Mouse (Mus musculus) neural tube, embryonic 11.5 days (tissue): ENCODE measurements at regions not wholly inside any gene's neighbourhood (a gene's known extent, or its start where the extent isn't known, plus 50 kb on each side); places are given as distances from the start of the nearest gene placed in this dataset.

ENCODE experiments used
- ATAC-seq: fragments of 200-750 bp; cut with Nextera tagmentation; 2 replicates; pipeline ENCODE4 v1.8.0; 2017; ENCODE audit warnings: moderate number of reproducible peaks, mild to moderate bottlenecking, moderate TSS enrichment, moderate library complexity; ENCODE audit not compliant: insufficient read depth, low FRiP score, low TSS enrichment
- DNase-seq: peaks from one replicate; pipeline ENCODE4 v3.0.0-alpha.2; 2015; ENCODE audit warnings: low spot score
- H3K27ac ChIP-seq: fragments of 300-500 bp; sonication (generic); 2 replicates; pipeline ENCODE4 v1.5.1; 2014; ENCODE audit warnings: low read depth, mild to moderate bottlenecking, low read length
- H3K27me3 ChIP-seq: fragments of 300-500 bp; sonication (generic); 2 replicates; pipeline ENCODE4 v1.6.1; 2014; ENCODE audit warnings: mild to moderate bottlenecking, low read length, mixed read lengths; ENCODE audit not compliant: control insufficient read depth, insufficient read depth
- H3K36me3 ChIP-seq: fragments of 300-500 bp; sonication (generic); 2 replicates; pipeline ENCODE4 v1.6.1; 2014; ENCODE audit warnings: mild to moderate bottlenecking, low read length, moderate library complexity, mixed read lengths; ENCODE audit not compliant: control insufficient read depth, insufficient read depth
- H3K4me1 ChIP-seq: fragments of 300-500 bp; sonication (generic); 2 replicates; pipeline ENCODE4 v1.6.1; 2014; ENCODE audit warnings: low read length, mixed read lengths; ENCODE audit not compliant: control insufficient read depth, insufficient read depth
- H3K4me2 ChIP-seq: fragments of 300-500 bp; sonication (generic); 2 replicates; pipeline ENCODE4 v1.6.1; 2014; ENCODE audit warnings: low read depth, mild to moderate bottlenecking, moderate library complexity
- H3K4me3 ChIP-seq: fragments of 300-500 bp; sonication (generic); 2 replicates; pipeline ENCODE4 v1.5.1; 2014; ENCODE audit warnings: low read depth, low read length
- H3K9ac ChIP-seq: fragments of 300-500 bp; sonication (generic); 2 replicates; pipeline ENCODE4 v1.6.1; 2014; ENCODE audit warnings: mild to moderate bottlenecking, low read length
- H3K9me3 ChIP-seq: fragments of 300-500 bp; sonication (generic); 2 replicates; pipeline ENCODE4 v1.6.1; 2016; ENCODE audit warnings: low read length; ENCODE audit not compliant: control insufficient read depth
- whole genome bisulfite sequencing: fragments of 180-500 bp; shearing (Covaris S2); extraction: QIAGEN DNeasy Blood & Tissue Kit; methylation state at CpG from one replicate; pipeline ENCODE4 v1.1.7; 2014; 5-methylcytosine and 5-hydroxymethylcytosine counted together

GRCm38 (mm10) chr15:44035900-44036299 lies 3901.7 kb downstream of the 9330182O14Rik start:
- H3K27ac ChIP-seq: no peak overlapping the region
- no peaks in the 10 kb centered on the region for H3K4me1 ChIP-seq
- H3K36me3 ChIP-seq: no peaks in the 10 kb centered on the region
- no peak overlapping the region for H3K9ac ChIP-seq
- no peak overlapping the region for H3K4me3 ChIP-seq
- H3K27me3 ChIP-seq: no peaks in the 10 kb centered on the region
- H3K9me3 ChIP-seq: no peaks in the 10 kb centered on the region
- H3K4me2 ChIP-seq: no peak overlapping the region
- DNase-seq (no peak), ATAC-seq (no peak)

- H3K9me3 ChIP-seq: no peaks in the 10 kb centered on the region
- DNase-seq: no peak
- no peak overlapping the region for H3K9ac ChIP-seq
- no peaks in the 10 kb centered on the region for H3K36me3 ChIP-seq
- no peaks in the 10 kb centered on the region for H3K4me1 ChIP-seq
- H3K4me2 ChIP-seq: no peak overlapping the region
- ATAC-seq: no peak
- H3K4me3 ChIP-seq: no peak overlapping the region
- no peaks in the 10 kb centered on the region for H3K27me3 ChIP-seq
- no peak overlapping the region for H3K27ac ChIP-seq
Measured at GRCm38 (mm10) chr15:44037893-44038292, 3903.7 kb downstream of the 9330182O14Rik start.

GRCm38 (mm10) chr15:44050565-44051274 lies 3916.6 kb downstream of the 9330182O14Rik start:
- no peak for ATAC-seq

GRCm38 (mm10) chr15:44064855-44065254 lies 3930.7 kb downstream of the 9330182O14Rik start:
- ATAC-seq (no peak), DNase-seq (no peak)
- Histone ChIP-seq H3K4me2 (no peak overlapping the region), H3K9me3 (no peaks in the 10 kb centered on the region), H3K4me1 (no peaks in the 10 kb centered on the region), H3K27ac (no peak overlapping the region), H3K9ac (no peak overlapping the region), H3K27me3 (no peaks in the 10 kb centered on the region), H3K4me3 (no peak overlapping the region), H3K36me3 (no peaks in the 10 kb centered on the region)
- WGBS: 86% methylated on average over 2 of the region's 2 CpGs

More at GRCm38 (mm10) chr15:44050565-44051274, 3916.6 kb downstream of the 9330182O14Rik start:
- Histone ChIP-seq H3K4me3 (no peak overlapping the region), H3K9ac (no peak overlapping the region), H3K4me1 (no peaks in the 10 kb centered on the region), H3K9me3 (no peaks in the 10 kb centered on the region), H3K27me3 (no peaks in the 10 kb centered on the region), H3K27ac (no peak overlapping the region), H3K4me2 (no peak overlapping the region), H3K36me3 (no peaks in the 10 kb centered on the region)
- 77% methylated on average over 1 of the region's 1 CpGs for WGBS
- DNase-seq: no peak

- H3K4me3 ChIP-seq: no peak overlapping the region
- no peak overlapping the region for H3K9ac ChIP-seq
- no peaks in the 10 kb centered on the region for H3K36me3 ChIP-seq
- DNase-seq (no peak), ATAC-seq (no peak)
- no peaks in the 10 kb centered on the region for H3K27me3 ChIP-seq
- no peaks in the 10 kb centered on the region for H3K9me3 ChIP-seq
- WGBS: 81% methylated on average over 1 of the region's 1 CpGs
- H3K4me2 ChIP-seq: no peak overlapping the region
- no peak overlapping the region for H3K27ac ChIP-seq
- H3K4me1 ChIP-seq: no peaks in the 10 kb centered on the region
Measured at GRCm38 (mm10) chr15:44083680-44084079, 3949.5 kb downstream of the 9330182O14Rik start.

DNA sequence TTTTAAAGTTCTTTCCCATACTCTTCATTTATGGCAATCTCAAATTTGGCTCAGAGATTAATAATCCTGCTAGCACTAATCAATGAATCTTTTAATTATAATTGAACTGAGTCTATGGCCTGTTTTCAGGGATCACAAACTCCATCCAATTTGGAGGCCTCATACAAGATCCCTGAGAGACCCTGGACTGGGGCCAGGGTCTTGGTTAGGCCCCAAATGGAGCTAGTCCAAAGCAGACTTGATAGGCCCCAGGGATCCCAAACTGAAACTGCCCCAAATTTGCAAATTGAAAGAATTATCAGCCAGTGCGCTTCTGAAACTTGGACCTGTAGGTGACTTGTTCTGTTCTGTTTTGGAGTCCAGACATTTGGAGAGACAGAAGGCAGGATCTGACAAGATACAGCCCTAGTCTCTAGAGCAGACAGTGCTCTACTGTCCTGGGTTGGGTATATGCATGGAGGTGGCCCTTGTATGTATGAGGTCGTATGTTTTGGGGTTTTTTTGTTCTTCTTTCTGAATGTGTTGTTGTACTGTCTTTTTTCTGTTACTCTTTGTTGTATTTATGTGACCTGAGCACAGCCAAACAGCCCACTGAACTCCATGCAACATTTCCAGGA lies 3978.3 kb downstream of the 9330182O14Rik start:
- H3K27ac ChIP-seq: no peak overlapping the region
- no peaks in the 10 kb centered on the region for H3K9me3 ChIP-seq
- H3K36me3 ChIP-seq: no peaks in the 10 kb centered on the region
- H3K9ac ChIP-seq: no peak overlapping the region
- H3K27me3 ChIP-seq: no peaks in the 10 kb centered on the region
- 91% methylated on average over 2 of the region's 2 CpGs for WGBS
- ATAC-seq: no peak
- H3K4me1 ChIP-seq: no peaks in the 10 kb centered on the region
- no peak for DNase-seq
- H3K4me2 ChIP-seq: no peak overlapping the region
- H3K4me3 ChIP-seq: no peak overlapping the region

DNA sequence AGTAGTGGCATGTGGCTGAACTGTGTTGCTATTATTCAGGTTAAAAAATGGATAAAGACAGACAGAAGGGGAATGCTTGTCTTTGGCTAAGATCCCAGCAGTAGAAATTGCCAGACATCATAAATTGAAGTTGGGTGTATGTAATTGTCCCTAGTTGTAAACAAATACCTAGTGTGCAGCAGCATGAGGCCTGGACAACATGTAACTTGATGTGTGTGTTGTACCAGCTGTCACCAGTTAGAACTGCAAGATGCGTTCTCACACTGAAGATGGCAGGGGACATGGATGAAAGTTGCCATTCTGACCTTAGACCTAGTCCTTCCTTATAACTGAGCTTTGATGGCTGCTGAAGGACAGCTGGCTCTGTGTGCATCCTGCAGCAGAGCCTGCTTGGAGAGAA lies 4000.0 kb downstream of the 9330182O14Rik start:
- H3K27me3 ChIP-seq: no peaks in the 10 kb centered on the region
- H3K9me3 ChIP-seq: no peaks in the 10 kb centered on the region
- H3K4me3 ChIP-seq: no peak overlapping the region
- no peak overlapping the region for H3K9ac ChIP-seq
- DNase-seq (no peak), ATAC-seq (no peak)
- 67% methylated on average over 1 of the region's 1 CpGs for WGBS
- no peaks in the 10 kb centered on the region for H3K36me3 ChIP-seq
- no peak overlapping the region for H3K4me2 ChIP-seq
- H3K27ac ChIP-seq: no peak overlapping the region
- H3K4me1 ChIP-seq: no peaks in the 10 kb centered on the region
